In the genomic region with DNA sequence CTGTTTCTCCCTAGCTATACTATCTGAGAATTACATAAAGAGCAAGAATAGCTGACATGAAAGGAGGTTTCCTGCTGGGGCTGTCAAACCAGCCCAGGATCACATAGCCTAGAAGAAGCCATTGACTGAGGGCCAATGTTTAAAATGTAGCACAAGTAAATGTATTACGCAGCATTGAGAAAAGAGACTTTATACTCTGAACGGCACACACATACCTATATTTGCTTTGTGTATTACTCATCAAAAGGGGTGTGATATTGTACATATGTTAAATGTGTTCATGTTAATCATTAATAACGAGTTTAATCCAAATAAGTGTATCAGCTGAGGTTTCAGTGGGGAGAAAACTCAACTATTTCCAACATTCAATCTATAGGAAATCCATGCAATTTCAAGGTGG, we compare ENCODE assay signal across 24 mouse cellular contexts.
"Had no signal": no experiment of that assay in that cellular context is flagged by ENCODE, and none has a peak within 500 bp of the region (broad histone marks: within the 10 kb centered on the region; RNA-seq: fewer than 3 reads in every experiment).

No protein-coding gene starts in this region.

- DNase-seq: kidney, adult 18-20 months; kidney, postnatal 25 days; layer of hippocampus, adult 9-11 months; layer of hippocampus, postnatal 36 days; lung, adult 18-20 months; lung, postnatal 10 days; lung, postnatal 36 days; retina, postnatal 1 day; right cerebral cortex, postnatal 25 days; spleen, adult 18-20 months; thymus, adult 18-20 months; thymus, postnatal 36 days had no signal

- H3K4me1 ChIP-seq: limb, embryonic 12.5 days; limb, embryonic 15.5 days; liver, embryonic 12.5 days; liver, embryonic 15.5 days; lung, embryonic 15.5 days; neural tube, embryonic 13.5 days had no signal

- H3K27me3 ChIP-seq: limb, embryonic 12.5 days; limb, embryonic 15.5 days; liver, embryonic 12.5 days; liver, embryonic 15.5 days; lung, embryonic 15.5 days; neural tube, embryonic 13.5 days had no signal

- H3K9me3 ChIP-seq: limb, embryonic 12.5 days; limb, embryonic 15.5 days; liver, embryonic 12.5 days; liver, embryonic 15.5 days; lung, embryonic 15.5 days; neural tube, embryonic 13.5 days had no signal

- H3K4me3 ChIP-seq: layer of hippocampus, adult 2 months; left cerebral cortex, adult 2 months; limb, embryonic 12.5 days; limb, embryonic 15.5 days; liver, embryonic 12.5 days; liver, embryonic 15.5 days; lung, embryonic 15.5 days; myocyte; neural tube, embryonic 13.5 days had no signal

- ATAC-seq: liver, embryonic 12.5 days; midbrain, embryonic 16.5 days had no signal

- H3K36me3 ChIP-seq: limb, embryonic 12.5 days; limb, embryonic 15.5 days; liver, embryonic 12.5 days; liver, embryonic 15.5 days; lung, embryonic 15.5 days; neural tube, embryonic 13.5 days had no signal

- H3K27ac ChIP-seq: kidney, postnatal 0 days; layer of hippocampus, adult 2 months; left cerebral cortex, adult 2 months; limb, embryonic 12.5 days; limb, embryonic 15.5 days; liver, embryonic 12.5 days; liver, embryonic 15.5 days; lung, embryonic 15.5 days; neural tube, embryonic 13.5 days had no signal

- H3K9ac ChIP-seq: limb, embryonic 12.5 days; limb, embryonic 15.5 days; liver, embryonic 12.5 days; liver, embryonic 15.5 days; lung, embryonic 15.5 days; neural tube, embryonic 13.5 days had no signal

- H3K4me2 ChIP-seq: limb, embryonic 12.5 days; limb, embryonic 15.5 days; liver, embryonic 12.5 days; liver, embryonic 15.5 days; lung, embryonic 15.5 days; midbrain, embryonic 11.5 days; neural tube, embryonic 13.5 days had no signal
